In the genomic region with DNA sequence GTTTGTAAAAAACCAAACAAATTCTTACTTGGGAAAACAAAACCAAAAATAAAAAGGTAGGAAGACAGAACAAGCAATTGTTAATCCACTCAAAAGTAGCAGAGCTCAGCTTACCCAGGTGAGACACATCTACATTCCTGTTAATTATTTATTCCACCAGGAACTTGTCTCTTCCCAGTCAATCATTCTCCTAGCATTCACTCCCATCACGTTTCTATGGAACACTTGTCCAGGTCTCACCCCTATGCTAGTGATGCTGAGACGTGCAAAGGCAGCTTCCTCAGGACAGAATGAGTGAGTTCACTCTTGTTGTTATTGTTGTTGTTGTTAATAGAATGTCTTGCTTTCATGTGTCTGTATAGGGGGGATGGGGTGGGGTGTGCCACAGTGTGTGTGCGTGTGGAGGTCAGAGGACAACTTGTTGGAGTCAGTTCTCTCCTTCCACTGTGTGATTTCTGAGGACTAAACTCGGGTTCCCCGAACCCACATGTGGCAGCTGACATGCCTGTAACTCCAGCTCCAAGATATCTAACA, we compare ENCODE assay signal across 12 mouse cellular contexts. TPM values are rescaled to one million over a fixed set of nuclear protein-coding genes. Genes with fewer than 3 reads are reported as not detected.
DNase-seq lines count a peak whose midpoint lies in the region; ATAC-seq lines count a peak whose summit lies in the region.
"Had no signal": no experiment of that assay in that cellular context is flagged by ENCODE, and none has a peak within 500 bp of the region (broad histone marks: within the 10 kb centered on the region; RNA-seq: fewer than 3 reads in every experiment).

No protein-coding gene starts in this region.

- no peaks in the 10 kb centered on the region for H3K27me3 ChIP-seq in embryonic facial prominence, embryonic 11.5 days (ENCODE audit: control insufficient read depth, insufficient read depth, low read length)
- no peaks in the 10 kb centered on the region for H3K27me3 ChIP-seq in embryonic facial prominence, embryonic 10.5 days (replicated peaks; ENCODE audit: low read depth, poor library complexity, severe bottlenecking)
- no peaks in the 10 kb centered on the region for H3K27me3 ChIP-seq in hindbrain, embryonic 16.5 days (replicated peaks; ENCODE audit: control insufficient read depth, insufficient read depth, low read length)
- H3K27me3 ChIP-seq in hindbrain, embryonic 10.5 days (ENCODE audit: insufficient read depth, poor library complexity, severe bottlenecking): no peaks in the 10 kb centered on the region
- H3K27me3 ChIP-seq in midbrain, embryonic 11.5 days (ENCODE audit: control insufficient read depth, insufficient read depth, low read length): no peaks in the 10 kb centered on the region
- H3K27me3 ChIP-seq in midbrain, embryonic 14.5 days (ENCODE audit: control insufficient read depth, insufficient read depth, low read length): no peaks in the 10 kb centered on the region
- H3K27me3 ChIP-seq in intestine, embryonic 16.5 days (replicated peaks; ENCODE audit: control insufficient read depth, insufficient read depth, low read length): no peaks in the 10 kb centered on the region
- H3K27me3 ChIP-seq in liver, embryonic 11.5 days (replicated peaks; ENCODE audit: control insufficient read depth, insufficient read depth, low read length): no peaks in the 10 kb centered on the region
- H3K27me3 ChIP-seq: heart, embryonic 15.5 days; limb, embryonic 13.5 days had no signal

- no peak overlapping the region for H3K27ac ChIP-seq in embryonic facial prominence, embryonic 11.5 days (replicated peaks; ENCODE audit: low read depth, low read length)
- no peak overlapping the region for H3K27ac ChIP-seq in embryonic facial prominence, embryonic 10.5 days (replicated peaks)
- no peak overlapping the region for H3K27ac ChIP-seq in hindbrain, embryonic 16.5 days (ENCODE audit: low read depth, low read length)
- no peak overlapping the region for H3K27ac ChIP-seq in hindbrain, embryonic 10.5 days
- H3K27ac ChIP-seq in midbrain, embryonic 11.5 days (ENCODE audit: low read depth, low read length): no peak overlapping the region
- no peak overlapping the region for H3K27ac ChIP-seq in midbrain, embryonic 14.5 days (replicated peaks; ENCODE audit: low read depth, low read length)
- no peak overlapping the region for H3K27ac ChIP-seq in intestine, embryonic 16.5 days (ENCODE audit: low read length)
- H3K27ac ChIP-seq in liver, embryonic 11.5 days (ENCODE audit: low read depth, low read length): no peak overlapping the region
- H3K27ac ChIP-seq: heart, embryonic 15.5 days; layer of hippocampus, adult 2 months; limb, embryonic 13.5 days; liver, embryonic 14.5 days had no signal

- H3K4me3 ChIP-seq in embryonic facial prominence, embryonic 11.5 days (ENCODE audit: low read depth, low read length): no peak overlapping the region
- H3K4me3 ChIP-seq in embryonic facial prominence, embryonic 10.5 days: no peak overlapping the region
- H3K4me3 ChIP-seq in hindbrain, embryonic 16.5 days (ENCODE audit: low read length): no peak overlapping the region
- H3K4me3 ChIP-seq in hindbrain, embryonic 10.5 days: no peak overlapping the region
- no peak overlapping the region for H3K4me3 ChIP-seq in midbrain, embryonic 11.5 days (ENCODE audit: low read depth, low read length)
- H3K4me3 ChIP-seq in midbrain, embryonic 14.5 days (replicated peaks; ENCODE audit: low read depth, low read length): no peak overlapping the region
- H3K4me3 ChIP-seq in intestine, embryonic 16.5 days (ENCODE audit: low read length): no peak overlapping the region
- no peak overlapping the region for H3K4me3 ChIP-seq in liver, embryonic 11.5 days (ENCODE audit: low read depth, low read length)
- H3K4me3 ChIP-seq: heart, embryonic 15.5 days; layer of hippocampus, adult 2 months; limb, embryonic 13.5 days had no signal

- DNase-seq in embryonic facial prominence, embryonic 11.5 days (ENCODE audit: low spot score): no peak
- no peak for DNase-seq in embryonic facial prominence, embryonic 10.5 days (ENCODE audit: low spot score)
- DNase-seq in hindbrain, embryonic 10.5 days (ENCODE audit: low spot score): no peak
- DNase-seq in midbrain, embryonic 11.5 days (ENCODE audit: low spot score, missing footprints): no peak
- DNase-seq in midbrain, embryonic 14.5 days: no peak
- DNase-seq in liver, embryonic 11.5 days (ENCODE audit: low spot score): no peak

- H3K4me1 ChIP-seq in embryonic facial prominence, embryonic 11.5 days (ENCODE audit: control insufficient read depth, insufficient read depth, low read length): no peaks in the 10 kb centered on the region
- H3K4me1 ChIP-seq in embryonic facial prominence, embryonic 10.5 days: no peaks in the 10 kb centered on the region
- no peaks in the 10 kb centered on the region; the same call in 1 of the 2 replicates for H3K4me1 ChIP-seq in hindbrain, embryonic 16.5 days (ENCODE audit: control insufficient read depth, insufficient read depth, low read depth, low read length)
- H3K4me1 ChIP-seq in hindbrain, embryonic 10.5 days (replicated peaks): no peaks in the 10 kb centered on the region
- no peaks in the 10 kb centered on the region for H3K4me1 ChIP-seq in midbrain, embryonic 11.5 days (ENCODE audit: control insufficient read depth, insufficient read depth, low read length)
- no peaks in the 10 kb centered on the region for H3K4me1 ChIP-seq in midbrain, embryonic 14.5 days (ENCODE audit: control insufficient read depth, insufficient read depth, low read length)
- no peaks in the 10 kb centered on the region for H3K4me1 ChIP-seq in intestine, embryonic 16.5 days (ENCODE audit: control insufficient read depth, insufficient read depth, low read length)
- no peaks in the 10 kb centered on the region for H3K4me1 ChIP-seq in liver, embryonic 11.5 days (replicated peaks; ENCODE audit: control insufficient read depth, insufficient read depth, low read length)
- H3K4me1 ChIP-seq: heart, embryonic 15.5 days had no signal

- H3K36me3 ChIP-seq in embryonic facial prominence, embryonic 11.5 days (replicated peaks; ENCODE audit: control insufficient read depth, insufficient read depth, low read depth, low read length): no peaks in the 10 kb centered on the region
- H3K36me3 ChIP-seq in embryonic facial prominence, embryonic 10.5 days (replicated peaks): no peaks in the 10 kb centered on the region
- H3K36me3 ChIP-seq in hindbrain, embryonic 16.5 days (ENCODE audit: control insufficient read depth, insufficient read depth, low read length): no peaks in the 10 kb centered on the region
- no peaks in the 10 kb centered on the region for H3K36me3 ChIP-seq in hindbrain, embryonic 10.5 days
- H3K36me3 ChIP-seq in midbrain, embryonic 11.5 days (ENCODE audit: control insufficient read depth, insufficient read depth, low read length): no peaks in the 10 kb centered on the region
- no peaks in the 10 kb centered on the region for H3K36me3 ChIP-seq in midbrain, embryonic 14.5 days (ENCODE audit: control insufficient read depth, insufficient read depth, low read length)
- H3K36me3 ChIP-seq in intestine, embryonic 16.5 days (ENCODE audit: control insufficient read depth, insufficient read depth, low read length): no peaks in the 10 kb centered on the region
- no peaks in the 10 kb centered on the region for H3K36me3 ChIP-seq in liver, embryonic 11.5 days (ENCODE audit: control insufficient read depth, insufficient read depth, low read length)
- H3K36me3 ChIP-seq: heart, embryonic 15.5 days; limb, embryonic 13.5 days had no signal

- H3K9me3 ChIP-seq in embryonic facial prominence, embryonic 11.5 days (replicated peaks; ENCODE audit: control insufficient read depth, low read length): no peaks in the 10 kb centered on the region
- no peaks in the 10 kb centered on the region for H3K9me3 ChIP-seq in embryonic facial prominence, embryonic 10.5 days
- no peaks in the 10 kb centered on the region for H3K9me3 ChIP-seq in hindbrain, embryonic 16.5 days (ENCODE audit: control insufficient read depth, low read length)
- H3K9me3 ChIP-seq in hindbrain, embryonic 10.5 days: no peaks in the 10 kb centered on the region
- no peaks in the 10 kb centered on the region for H3K9me3 ChIP-seq in midbrain, embryonic 11.5 days (ENCODE audit: control insufficient read depth, low read length)
- no peaks in the 10 kb centered on the region for H3K9me3 ChIP-seq in midbrain, embryonic 14.5 days (ENCODE audit: control insufficient read depth, low read length)
- H3K9me3 ChIP-seq in intestine, embryonic 16.5 days (ENCODE audit: control insufficient read depth, low read length): no peaks in the 10 kb centered on the region
- no peaks in the 10 kb centered on the region for H3K9me3 ChIP-seq in liver, embryonic 11.5 days (ENCODE audit: control insufficient read depth, low read length)
- H3K9me3 ChIP-seq: heart, embryonic 15.5 days; limb, embryonic 13.5 days had no signal

- no peak overlapping the region for H3K9ac ChIP-seq in embryonic facial prominence, embryonic 11.5 days (replicated peaks; ENCODE audit: low read length)
- no peak overlapping the region for H3K9ac ChIP-seq in hindbrain, embryonic 16.5 days (ENCODE audit: low read depth, low read length)
- H3K9ac ChIP-seq in midbrain, embryonic 11.5 days (ENCODE audit: low read length): no peak overlapping the region
- H3K9ac ChIP-seq in midbrain, embryonic 14.5 days (replicated peaks; ENCODE audit: low read length): no peak overlapping the region
- H3K9ac ChIP-seq in intestine, embryonic 16.5 days (ENCODE audit: low read depth, low read length): no peak overlapping the region
- H3K9ac ChIP-seq in liver, embryonic 11.5 days (ENCODE audit: low read depth, low read length): no peak overlapping the region
- H3K9ac ChIP-seq: heart, embryonic 15.5 days; limb, embryonic 13.5 days; liver, embryonic 14.5 days had no signal

- ATAC-seq in embryonic facial prominence, embryonic 11.5 days (replicated peaks; ENCODE audit: insufficient number of reproducible peaks, low FRiP score, low TSS enrichment, low read depth): 0 out of 2 replicates have a peak, but pooled peaks have one; percentile 34
- ATAC-seq in hindbrain, embryonic 16.5 days: 0 out of 2 replicates have a peak, but pooled peaks have one; percentile 51
- ATAC-seq in midbrain, embryonic 11.5 days (ENCODE audit: low FRiP score): 0 out of 2 replicates have a peak, but pooled peaks have one; percentile 14
- no peak for ATAC-seq in midbrain, embryonic 14.5 days (ENCODE audit: low FRiP score, low TSS enrichment)
- peak; percentile 34 for ATAC-seq in intestine, embryonic 16.5 days
- no peak for ATAC-seq in liver, embryonic 11.5 days (replicated peaks; ENCODE audit: low FRiP score)

- no peak overlapping the region for H3K4me2 ChIP-seq in embryonic facial prominence, embryonic 11.5 days (ENCODE audit: low read depth, low read length)
- H3K4me2 ChIP-seq in hindbrain, embryonic 16.5 days (ENCODE audit: low read length): no peak overlapping the region
- no peak overlapping the region for H3K4me2 ChIP-seq in midbrain, embryonic 11.5 days
- no peak overlapping the region for H3K4me2 ChIP-seq in midbrain, embryonic 14.5 days (ENCODE audit: low read length)
- no peak overlapping the region for H3K4me2 ChIP-seq in intestine, embryonic 16.5 days (ENCODE audit: low read depth, low read length)
- H3K4me2 ChIP-seq in liver, embryonic 11.5 days: no peak overlapping the region
- H3K4me2 ChIP-seq: heart, embryonic 15.5 days; limb, embryonic 13.5 days had no signal

- 70% methylated on average over 5 of the region's 5 CpGs for WGBS in embryonic facial prominence, embryonic 11.5 days
- 81% methylated on average over 5 of the region's 5 CpGs for WGBS in embryonic facial prominence, embryonic 10.5 days
- WGBS in hindbrain, embryonic 16.5 days: 79% methylated on average over 5 of the region's 5 CpGs
- 79% methylated on average over 5 of the region's 5 CpGs for WGBS in hindbrain, embryonic 10.5 days
- 73% methylated on average over 5 of the region's 5 CpGs for WGBS in midbrain, embryonic 11.5 days
- WGBS in midbrain, embryonic 14.5 days: 78% methylated on average over 5 of the region's 5 CpGs
- WGBS in intestine, embryonic 16.5 days: 61% methylated on average over 5 of the region's 5 CpGs
- 70% methylated on average over 5 of the region's 5 CpGs for WGBS in liver, embryonic 11.5 days

RNA-seq across cellular contexts. Expression of gene Plcxd2, which starts 13.0 kb away (rescaled TPM):
- polyA plus RNA-seq in embryonic facial prominence, embryonic 11.5 days (2014; fragmentation: Nextera tagmentation; extraction: Ambion mirVana): 1.4 and 1.8 TPM in 2 replicates
- 2.0 and 2.2 TPM in 2 replicates for polyA plus RNA-seq in embryonic facial prominence, embryonic 10.5 days (2016; fragmentation: Nextera tagmentation; extraction: Ambion mirVana)
- 16.1 and 16.6 TPM in 2 replicates for polyA plus RNA-seq in hindbrain, embryonic 16.5 days (2015; fragmentation: Nextera tagmentation; extraction: Ambion mirVana)
- polyA plus RNA-seq in hindbrain, embryonic 10.5 days (2016; fragmentation: Nextera tagmentation; extraction: Ambion mirVana): 3.0 and 3.3 TPM in 2 replicates
- polyA plus RNA-seq in midbrain, embryonic 11.5 days (2014; fragmentation: Nextera tagmentation; extraction: Ambion mirVana): 3.1 and 3.4 TPM in 2 replicates
- polyA plus RNA-seq in midbrain, embryonic 14.5 days (2014; fragmentation: Nextera tagmentation; extraction: Ambion mirVana): 8.7 and 8.8 TPM in 2 replicates
- polyA plus RNA-seq in intestine, embryonic 16.5 days (2015; fragmentation: Nextera tagmentation; extraction: Ambion mirVana): 2.1 and 2.7 TPM in 2 replicates
- polyA plus RNA-seq in liver, embryonic 11.5 days (2014; fragmentation: Nextera tagmentation; extraction: Ambion mirVana): 3.5 and 3.8 TPM in 2 replicates

Comparison
In these comparisons a context has a peak if more than half of its experiments do, and no peak if none do; other contexts are left out.
1. ATAC-seq: peak in embryonic facial prominence, embryonic 11.5 days (single experiment), hindbrain, embryonic 16.5 days (single experiment), midbrain, embryonic 11.5 days (single experiment) and intestine, embryonic 16.5 days (single experiment); none in midbrain, embryonic 14.5 days (single experiment) and liver, embryonic 11.5 days (single experiment).